Mouse (Mus musculus): ENCODE measurements around the gene Slc25a22. TPM values are rescaled to one million over a fixed set of nuclear protein-coding genes. Genes with fewer than 3 reads are reported as not detected.
A peak's percentile ranks its signal among the peaks of the same experiment; 100 is the strongest.
"Not testable (repeated sequence)": the region's sequence is repeated elsewhere in the genome, so short reads cannot be mapped to it uniquely, and the experiment has no call there.

Gene Slc25a22
- polyA plus RNA-seq, 1 experiment from 2014 or later, result 58.2 TPM

GRCm38 (mm10) chr7:141453636-141454035 lies 15.9 kb upstream of the Slc25a22 start:
- Histone ChIP-seq H3K9me3 (replicated peaks) (no peaks in the 10 kb centered on the region), H3K36me3 (ENCODE audit: poor library complexity, severe bottlenecking) (peaks cover 41% of the 10 kb centered on the region), H3K4me2 (no peak overlapping the region), H3K27ac (no peak overlapping the region), H3K27me3 (0 out of 2 replicates have a peak, but pooled peaks cover 6% of the 10 kb centered on the region), H3K4me3 (no peak overlapping the region), H3K4me1 (peaks cover 25% of the 10 kb centered on the region), H3K9ac (no peak overlapping the region)
- no peak for ATAC-seq
- 72% methylated on average over 2 of the region's 2 CpGs for WGBS

- H3K4me3 ChIP-seq, result no peak overlapping the region
- ATAC-seq, result no peak
- H3K4me1 ChIP-seq, result peaks cover 32% of the 10 kb centered on the region
- H3K27ac ChIP-seq, result no peak overlapping the region
- no peak overlapping the region for H3K4me2 ChIP-seq
- no peaks in the 10 kb centered on the region for H3K9me3 ChIP-seq (replicated peaks)
- peaks cover 40% of the 10 kb centered on the region for H3K36me3 ChIP-seq (ENCODE audit: poor library complexity, severe bottlenecking)
- 0 out of 2 replicates have a peak, but pooled peaks cover 6% of the 10 kb centered on the region for H3K27me3 ChIP-seq
- H3K9ac ChIP-seq, result no peak overlapping the region
Observed at GRCm38 (mm10) chr7:141451928-141452327, 14.2 kb upstream of the Slc25a22 start.

GRCm38 (mm10) chr7:141447110-141447991 lies 9.7 kb upstream of the Slc25a22 start, which contains the start of gene Rplp2:
Rplp2 (plus strand) TSS chr7:141447370.
- peak within 1 kb of the TSS; percentile 89 for H3K27ac ChIP-seq
- H3K4me1 ChIP-seq, result peaks cover 30% of the 10 kb centered on the region
- peak within 1 kb of the TSS; percentile 92 for H3K4me3 ChIP-seq
- H3K4me2 ChIP-seq, result peak within 1 kb of the TSS; percentile 80
- WGBS, result under 1% methylated on average over 63 of the region's 63 CpGs
- H3K36me3 ChIP-seq (ENCODE audit: poor library complexity, severe bottlenecking), result peaks cover 39% of the 10 kb centered on the region
- peak within 1 kb of the TSS; percentile 94 for H3K9ac ChIP-seq
- ATAC-seq, result peak; percentile 93
- H3K9me3 ChIP-seq (replicated peaks), result no peaks in the 10 kb centered on the region
- no peaks in the 10 kb centered on the region for H3K27me3 ChIP-seq

- not testable (repeated sequence) for H3K27me3 ChIP-seq; H3K9me3 ChIP-seq (replicated peaks); H3K27ac ChIP-seq; H3K9ac ChIP-seq; ATAC-seq; H3K4me3 ChIP-seq
- Histone ChIP-seq H3K4me2 (peak overlapping the region; percentile 80), H3K4me1 (peaks cover 40% of the 10 kb centered on the region), H3K36me3 (ENCODE audit: poor library complexity, severe bottlenecking) (peaks cover 32% of the 10 kb centered on the region)
- 83% methylated on average over 3 of the region's 3 CpGs for WGBS
Observed at GRCm38 (mm10) chr7:141446374-141446773, 8.7 kb upstream of the Slc25a22 start.

- ATAC-seq, result peak; percentile 34; the same call in 1 of the 2 replicates
- H3K9ac ChIP-seq, result peak within 1 kb of the TSS; percentile 69
- H3K9me3 ChIP-seq (replicated peaks), result no peaks in the 10 kb centered on the region
- H3K4me2 ChIP-seq, result peak within 1 kb of the TSS; percentile 79
- peak within 1 kb of the TSS; percentile 63 for H3K27ac ChIP-seq
- peaks cover 33% of the 10 kb centered on the region for H3K36me3 ChIP-seq (ENCODE audit: poor library complexity, severe bottlenecking)
- WGBS, result under 1% methylated on average over 25 of the region's 25 CpGs
- H3K4me3 ChIP-seq, result peak within 1 kb of the TSS; percentile 45
- peaks cover 47% of the 10 kb centered on the region for H3K4me1 ChIP-seq
- no peaks in the 10 kb centered on the region for H3K27me3 ChIP-seq
Observed at GRCm38 (mm10) chr7:141443828-141444237, 6.1 kb upstream of the Slc25a22 start, which contains the start of gene Pidd1. Pidd1 (minus strand) TSS chr7:141444025.

GRCm38 (mm10) chr7:141443081-141443821 lies 5.6 kb upstream of the Slc25a22 start:
- Histone ChIP-seq H3K4me2 (peak overlapping the region; percentile 79), H3K27ac (peak overlapping the region; percentile 63), H3K27me3 (no peaks in the 10 kb centered on the region), H3K4me1 (peaks cover 41% of the 10 kb centered on the region), H3K9ac (peak overlapping the region; percentile 69), H3K36me3 (ENCODE audit: poor library complexity, severe bottlenecking) (peaks cover 34% of the 10 kb centered on the region), H3K4me3 (peak overlapping the region; percentile 45), H3K9me3 (replicated peaks) (no peaks in the 10 kb centered on the region)
- whole genome bisulfite sequencing, result 20% methylated on average over 12 of the region's 12 CpGs
- ATAC-seq, result no peak

- WGBS, result 92% methylated on average over 13 of the region's 13 CpGs
- H3K4me1 ChIP-seq, result peaks cover 44% of the 10 kb centered on the region
- ATAC-seq, result no peak
- no peaks in the 10 kb centered on the region for H3K27me3 ChIP-seq
- peak overlapping the region; percentile 79 for H3K4me2 ChIP-seq
- H3K4me3 ChIP-seq, result peak overlapping the region; percentile 45
- peak overlapping the region; percentile 63; the same call in 1 of the 2 replicates for H3K27ac ChIP-seq
- peaks cover 35% of the 10 kb centered on the region for H3K36me3 ChIP-seq (ENCODE audit: poor library complexity, severe bottlenecking)
- peak overlapping the region; percentile 69 for H3K9ac ChIP-seq
- H3K9me3 ChIP-seq (replicated peaks), result no peaks in the 10 kb centered on the region
Observed at GRCm38 (mm10) chr7:141442199-141442598, 4.5 kb upstream of the Slc25a22 start.

- no peak overlapping the region for H3K27ac ChIP-seq
- peak overlapping the region; percentile 6; the same call in 1 of the 2 replicates for H3K4me3 ChIP-seq
- H3K9ac ChIP-seq, result peak overlapping the region; percentile 69
- H3K4me2 ChIP-seq, result peak overlapping the region; percentile 79
- ATAC-seq, result no peak
- H3K4me1 ChIP-seq, result peaks cover 51% of the 10 kb centered on the region
- H3K27me3 ChIP-seq, result no peaks in the 10 kb centered on the region
- H3K36me3 ChIP-seq (ENCODE audit: poor library complexity, severe bottlenecking), result peaks cover 35% of the 10 kb centered on the region
- WGBS, result 87% methylated on average over 9 of the region's 9 CpGs
- H3K9me3 ChIP-seq (replicated peaks), result no peaks in the 10 kb centered on the region
Observed at GRCm38 (mm10) chr7:141441460-141441859, 3.8 kb upstream of the Slc25a22 start.

- Histone ChIP-seq H3K4me1 (peaks cover 60% of the 10 kb centered on the region), H3K36me3 (ENCODE audit: poor library complexity, severe bottlenecking) (peaks cover 35% of the 10 kb centered on the region), H3K4me3 (no peak overlapping the region), H3K9ac (peak overlapping the region; percentile 48; the same call in 1 of the 2 replicates), H3K9me3 (replicated peaks) (no peaks in the 10 kb centered on the region), H3K4me2 (no peak overlapping the region), H3K27ac (no peak overlapping the region), H3K27me3 (no peaks in the 10 kb centered on the region)
- 20% methylated on average over 6 of the region's 6 CpGs for WGBS
- no peak for ATAC-seq
Observed at GRCm38 (mm10) chr7:141440613-141441012, 2.9 kb upstream of the Slc25a22 start.

- no peak for ATAC-seq
- no peak overlapping the region for H3K9ac ChIP-seq
- 97% methylated on average over 11 of the region's 11 CpGs for WGBS
- H3K4me3 ChIP-seq, result no peak overlapping the region
- no peaks in the 10 kb centered on the region for H3K27me3 ChIP-seq
- H3K36me3 ChIP-seq (ENCODE audit: poor library complexity, severe bottlenecking), result peaks cover 35% of the 10 kb centered on the region
- H3K4me1 ChIP-seq, result peaks cover 67% of the 10 kb centered on the region
- H3K27ac ChIP-seq, result no peak overlapping the region
- H3K4me2 ChIP-seq, result no peak overlapping the region
- H3K9me3 ChIP-seq (replicated peaks), result no peaks in the 10 kb centered on the region
Observed at GRCm38 (mm10) chr7:141439811-141440210, 2.1 kb upstream of the Slc25a22 start.

- Histone ChIP-seq H3K36me3 (ENCODE audit: poor library complexity, severe bottlenecking) (peaks cover 35% of the 10 kb centered on the region), H3K27me3 (no peaks in the 10 kb centered on the region), H3K9me3 (replicated peaks) (no peaks in the 10 kb centered on the region), H3K4me1 (peaks cover 71% of the 10 kb centered on the region), H3K4me3 (no peak overlapping the region), H3K9ac (peak overlapping the region; percentile 27; the same call in 1 of the 2 replicates), H3K27ac (no peak overlapping the region), H3K4me2 (no peak overlapping the region)
- WGBS, result 96% methylated on average over 10 of the region's 10 CpGs
- ATAC-seq, result no peak
Observed at GRCm38 (mm10) chr7:141439140-141439679, 1.5 kb upstream of the Slc25a22 start.

Data from forebrain, embryonic 13.5 days (tissue).